Mouse (Mus musculus) spleen, adult 2 months (tissue): ENCODE measurements around the gene Rpgrip1l.

Experiments used
- CTCF ChIP-seq: fragments of 200-500 bp; IDR thresholded peaks from 2 replicates; pipeline ENCODE4 v1.5.1; 2011; ENCODE audit warnings: mild to moderate bottlenecking, inconsistent platforms; ENCODE audit not compliant: insufficient read depth, insufficient read length, insufficient replicate concordance; ENCODE audit errors: extremely low read depth
- POLR2A ChIP-seq: fragments of 200-500 bp; IDR thresholded peaks from 2 replicates; pipeline ENCODE4 v1.6.1; 2011; ENCODE audit warnings: low read depth, low read length, inconsistent platforms

DNA sequence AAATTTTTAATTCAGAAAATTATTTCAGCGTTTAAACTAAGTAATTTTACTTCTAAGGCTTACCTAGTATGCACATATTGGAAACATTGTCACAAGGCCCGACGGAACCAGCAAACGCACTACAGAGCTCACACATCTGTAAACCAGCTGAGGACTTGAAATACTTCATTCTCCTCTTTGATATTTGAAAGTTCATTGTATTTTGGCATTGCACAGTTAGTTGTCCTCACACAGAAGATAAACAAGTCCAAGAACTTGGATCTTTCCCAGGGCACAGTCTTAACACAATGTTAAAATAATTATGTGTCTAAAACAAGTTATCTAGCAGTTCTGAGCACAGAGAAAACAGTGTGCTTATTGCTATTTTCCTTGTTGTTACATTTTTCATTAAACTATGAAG, 22.5 kb downstream of the Rpgrip1l start:
- no peak for TF ChIP-seq CTCF
- TF ChIP-seq POLR2A: no peak
